Comparison of ENCODE assay signal across 9 mouse cellular contexts in the genomic region with DNA sequence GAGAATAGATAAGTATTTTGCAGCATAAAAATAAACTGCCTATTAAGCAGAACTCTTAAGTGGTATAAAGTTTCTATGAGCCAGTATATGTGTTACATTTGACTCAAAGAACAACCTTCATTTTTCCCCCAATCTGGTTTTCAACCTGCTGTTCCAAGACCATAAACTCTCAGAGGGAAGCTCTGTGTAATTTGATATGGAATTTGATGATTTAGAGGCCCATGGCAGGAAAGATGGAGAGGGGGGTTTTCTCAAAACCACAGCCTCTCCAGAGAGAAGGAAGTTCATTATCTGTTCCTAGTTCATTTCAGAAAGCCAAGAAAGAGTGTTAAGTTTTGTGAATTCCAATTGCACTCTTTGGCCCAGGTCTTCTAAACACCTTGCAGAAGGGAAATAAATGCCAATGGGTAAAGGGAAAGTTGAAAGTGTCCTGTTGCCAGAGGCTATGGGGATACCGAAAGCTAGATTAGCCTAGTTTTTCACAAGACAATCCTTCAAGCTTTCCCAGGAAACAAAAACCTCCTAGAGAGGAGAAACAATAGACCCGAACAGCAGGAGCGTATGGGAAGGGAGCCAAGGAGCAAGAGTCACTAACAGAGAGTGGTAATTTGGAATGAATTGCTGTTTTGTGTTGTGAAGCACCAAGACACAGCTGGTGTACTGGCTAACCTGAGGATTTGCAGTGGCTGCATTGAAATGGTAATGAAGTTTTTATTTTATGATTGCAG.
A peak's percentile ranks its signal among the peaks of the same experiment; 100 is the strongest.
DNase-seq lines count a peak whose midpoint lies in the region; ATAC-seq and TF ChIP-seq lines count a peak whose summit lies in the region.
"Had no signal": no experiment of that assay in that cellular context is flagged by ENCODE, and none has a peak within 500 bp of the region (broad histone marks: within the 10 kb centered on the region; RNA-seq: fewer than 3 reads in every experiment).

No protein-coding gene starts in this region.

- no peaks in the 10 kb centered on the region for H3K79me2 ChIP-seq in myocyte (ENCODE audit: control insufficient read depth, insufficient read depth)

- H3K4me2 ChIP-seq in hindbrain, embryonic 16.5 days (ENCODE audit: low read length) = no peak overlapping the region
- H3K4me2 ChIP-seq in myocyte (ENCODE audit: low read depth) = peak overlapping the region; percentile 68
- H3K4me2 ChIP-seq: liver, embryonic 13.5 days had no signal

- no peaks in the 10 kb centered on the region for H3K9me3 ChIP-seq in hindbrain, embryonic 16.5 days (ENCODE audit: control insufficient read depth, low read length)
- H3K9me3 ChIP-seq: liver, embryonic 13.5 days had no signal

- TF ChIP-seq POLR2A in myocyte (IDR thresholded peaks at IDR 0.05; ENCODE audit: insufficient read length, low read depth) = no peak

- H3K4me3 ChIP-seq in hindbrain, embryonic 16.5 days (ENCODE audit: low read length) = no peak overlapping the region
- no peak overlapping the region for H3K4me3 ChIP-seq in myocyte
- H3K4me3 ChIP-seq: liver, embryonic 13.5 days had no signal

- peak; percentile 68; the same call in 1 of the 2 replicates for ATAC-seq in hindbrain, embryonic 16.5 days

- no peak overlapping the region for H3ac ChIP-seq in myocyte (ENCODE audit: control insufficient read depth, insufficient read length)

- 10% methylated on average over 3 of the region's 3 CpGs for WGBS in hindbrain, embryonic 16.5 days

- H3K9ac ChIP-seq in hindbrain, embryonic 16.5 days (ENCODE audit: low read depth, low read length) = no peak overlapping the region
- H3K9ac ChIP-seq: liver, embryonic 13.5 days had no signal

- no peaks in the 10 kb centered on the region for H3K36me3 ChIP-seq in hindbrain, embryonic 16.5 days (ENCODE audit: control insufficient read depth, insufficient read depth, low read length)
- H3K36me3 ChIP-seq in myocyte (ENCODE audit: control insufficient read depth, insufficient read depth) = no peaks in the 10 kb centered on the region
- H3K36me3 ChIP-seq: liver, embryonic 13.5 days had no signal

- DNase-seq in layer of hippocampus, adult 9-11 months = peak; percentile 39
- DNase-seq in layer of hippocampus, postnatal 25 days (ENCODE audit: extremely low spot score in 1 of 2, low spot score in 1 of 2) = no peak
- DNase-seq in embryo, embryonic 10 days (ENCODE audit: low spot score) = peak; percentile 37
- DNase-seq in adrenal gland, postnatal 14 days = no peak
- no peak for DNase-seq in thymus, postnatal 0 days (ENCODE audit: low spot score)
- DNase-seq in testis, postnatal 10 days (ENCODE audit: low spot score) = no peak
- DNase-seq: liver, embryonic 13.5 days had no signal

- H3K27ac ChIP-seq in hindbrain, embryonic 16.5 days (ENCODE audit: low read depth, low read length) = no peak overlapping the region
- H3K27ac ChIP-seq: liver, embryonic 13.5 days had no signal

- H3K27me3 ChIP-seq in hindbrain, embryonic 16.5 days (replicated peaks; ENCODE audit: control insufficient read depth, insufficient read depth, low read length) = no peaks in the 10 kb centered on the region
- no peaks in the 10 kb centered on the region for H3K27me3 ChIP-seq in myocyte (ENCODE audit: control insufficient read depth, insufficient read depth, insufficient read length)
- H3K27me3 ChIP-seq: liver, embryonic 13.5 days had no signal

- no peaks in the 10 kb centered on the region; the same call in 1 of the 2 replicates for H3K4me1 ChIP-seq in hindbrain, embryonic 16.5 days (ENCODE audit: control insufficient read depth, insufficient read depth, low read depth, low read length)
- H3K4me1 ChIP-seq: liver, embryonic 13.5 days had no signal

TF ChIP-seq in myocyte, 11 proteins besides CTCF, POLR2A, EP300 and RAD21:
- TF ChIP-seq MYOD1 (IDR thresholded peaks at IDR 0.05; ENCODE audit: control insufficient read depth in 1 of 3, insufficient read length in 2 of 3, low read depth in 2 of 3) (peak in 1 of 3 experiments; percentile 25), CEBPB (IDR thresholded peaks at IDR 0.05; ENCODE audit: insufficient read depth, poor library complexity, severe bottlenecking) (no peak)

Comparison
In these comparisons a context has a peak if more than half of its experiments do, and no peak if none do; other contexts are left out.
1. DNase-seq: peak in layer of hippocampus, adult 9-11 months (single experiment) and embryo, embryonic 10 days (single experiment); none in layer of hippocampus, postnatal 25 days (0 of 2), adrenal gland, postnatal 14 days (single experiment), thymus, postnatal 0 days (single experiment) and testis, postnatal 10 days (single experiment).